Mouse (Mus musculus) lung, adult 2 months (tissue): Measurements from ENCODE around the gene Ptbp3.

Experiments used
- CTCF ChIP-seq: fragments of 200-500 bp; IDR thresholded peaks from 2 replicates; pipeline ENCODE4 v1.5.1; 2011; ENCODE audit warnings: mild to moderate bottlenecking, low read length, control low read depth; ENCODE audit not compliant: insufficient read depth
- POLR2A ChIP-seq: fragments of 200-500 bp; IDR thresholded peaks from 2 replicates; pipeline ENCODE4 v1.6.1; 2011; ENCODE audit warnings: low read depth, mild to moderate bottlenecking, control low read depth, low read length, borderline replicate concordance; ENCODE audit errors: extremely low read depth

DNA sequence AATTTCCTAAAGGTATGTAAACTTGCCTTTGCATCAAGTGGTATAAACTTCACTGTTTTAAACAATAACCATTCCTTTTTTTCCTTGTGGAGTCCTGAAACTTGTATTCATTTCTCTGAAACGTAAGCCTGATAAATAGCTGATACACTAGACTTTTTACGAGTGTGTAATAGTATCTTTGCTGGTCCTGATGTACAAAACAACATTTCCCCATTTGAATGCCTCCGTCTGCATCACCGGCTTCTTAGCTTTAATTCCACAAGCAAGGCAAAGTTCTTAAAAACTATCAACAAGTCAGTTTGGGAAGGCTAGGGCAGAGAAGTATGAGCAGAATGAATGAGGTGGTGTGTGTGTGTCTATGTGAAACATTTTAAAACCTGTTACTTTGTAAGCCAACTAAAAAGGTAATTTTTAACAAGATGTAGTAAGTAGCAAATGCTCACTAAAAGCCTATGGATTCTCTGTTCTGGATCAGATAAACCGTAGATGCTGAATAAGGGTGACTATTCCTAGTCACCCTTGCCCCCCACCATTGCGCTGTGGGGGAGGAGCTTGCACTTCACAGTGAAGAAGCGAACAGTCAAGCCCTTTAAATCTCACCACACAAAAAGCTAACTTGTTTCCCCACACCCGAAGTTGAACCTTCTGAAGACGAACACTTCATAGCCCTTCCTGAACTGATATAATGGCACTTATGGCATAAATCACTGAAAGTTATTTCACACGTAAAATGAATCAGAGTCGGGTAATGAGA lies 1.9 kb downstream of the Ptbp3 start:
- TF ChIP-seq CTCF (no peak), POLR2A (no peak)
